Mouse (Mus musculus): ENCODE measurements at regions not wholly inside any gene's neighbourhood (a gene's known extent, or its start where the extent isn't known, plus 50 kb on each side); places are given as distances from the start of the nearest gene placed in this dataset.
"Not testable (repeated sequence)": the region's sequence is repeated elsewhere in the genome, so short reads cannot be mapped to it uniquely, and the experiment has no call there.

- DNase-seq, result no peak
These were observed 69.4 kb upstream of the Dph6 start for GRCm38 (mm10) chr2:114723971-114724666.

GRCm38 (mm10) chr2:114727197-114727596 is 72.4 kb upstream of the Dph6 start:
- no peak for DNase-seq

GRCm38 (mm10) chr2:114734861-114735569 is 80.3 kb upstream of the Dph6 start:
- DNase-seq, result no peak

- DNase-seq, result no peak
These were observed 84.9 kb upstream of the Dph6 start for GRCm38 (mm10) chr2:114739421-114740212.

GRCm38 (mm10) chr2:114763276-114763675 is 108.5 kb upstream of the Dph6 start:
- DNase-seq, result no peak

- not testable (repeated sequence) for DNase-seq
These were observed 119.0 kb upstream of the Dph6 start for GRCm38 (mm10) chr2:114773723-114774122.

- DNase-seq, result no peak
These were observed 119.5 kb upstream of the Dph6 start for GRCm38 (mm10) chr2:114774278-114774677.

GRCm38 (mm10) chr2:114775532-114775931 is 120.8 kb upstream of the Dph6 start:
- DNase-seq, result no peak

- no peak for DNase-seq
These were observed 121.4 kb upstream of the Dph6 start for GRCm38 (mm10) chr2:114776176-114776575.

GRCm38 (mm10) chr2:114782450-114782849 is 127.7 kb upstream of the Dph6 start:
- no peak for DNase-seq

GRCm38 (mm10) chr2:114784191-114784590 is 129.4 kb upstream of the Dph6 start:
- DNase-seq, result no peak

GRCm38 (mm10) chr2:114788251-114788650 is 133.5 kb upstream of the Dph6 start:
- no peak for DNase-seq

GRCm38 (mm10) chr2:114796630-114797290 is 142.0 kb upstream of the Dph6 start:
- no peak for DNase-seq

- no peak for DNase-seq
These were observed 142.5 kb upstream of the Dph6 start for GRCm38 (mm10) chr2:114797291-114797650.

- DNase-seq, result no peak
These were observed 148.5 kb upstream of the Dph6 start for GRCm38 (mm10) chr2:114803241-114803640.

GRCm38 (mm10) chr2:114803928-114804327 is 149.2 kb upstream of the Dph6 start:
- DNase-seq, result no peak

- no peak for DNase-seq
These were observed 150.8 kb upstream of the Dph6 start for GRCm38 (mm10) chr2:114805436-114806047.

- no peak for DNase-seq
These were observed 153.3 kb upstream of the Dph6 start for GRCm38 (mm10) chr2:114808046-114808445.

GRCm38 (mm10) chr2:114812141-114812902 is 157.6 kb upstream of the Dph6 start:
- DNase-seq, result peak; percentile 25

GRCm38 (mm10) chr2:114812903-114813290 is 158.1 kb upstream of the Dph6 start:
- DNase-seq, result no peak

- no peak for DNase-seq
These were observed 167.9 kb upstream of the Dph6 start for GRCm38 (mm10) chr2:114822657-114823056.

GRCm38 (mm10) chr2:114828192-114828591 is 173.4 kb upstream of the Dph6 start:
- DNase-seq, result no peak
